Comparison of ENCODE assay signal across 9 mouse cellular contexts in genomic region chr8:117282141-117282950, GRCm38 (mm10). TPM values are rescaled to one million over a fixed set of nuclear protein-coding genes. Genes with fewer than 3 reads are reported as not detected.
DNase-seq lines count a peak whose midpoint lies in the region; ATAC-seq and TF ChIP-seq lines count a peak whose summit lies in the region.
"Had no signal": no experiment of that assay in that cellular context is flagged by ENCODE, and none has a peak within 500 bp of the region (broad histone marks: within the 10 kb centered on the region; RNA-seq: fewer than 3 reads in every experiment).

No protein-coding gene starts in this region.

- H3K27me3 ChIP-seq in midbrain, embryonic 10.5 days (ENCODE audit: low read depth, poor library complexity, severe bottlenecking), result no peaks in the 10 kb centered on the region
- H3K27me3 ChIP-seq in midbrain, embryonic 13.5 days, result no peaks in the 10 kb centered on the region
- H3K27me3 ChIP-seq in embryonic facial prominence, embryonic 15.5 days, result no peaks in the 10 kb centered on the region
- H3K27me3 ChIP-seq in kidney, postnatal 0 days (ENCODE audit: insufficient read depth, low read length), result no peaks in the 10 kb centered on the region
- H3K27me3 ChIP-seq: neural tube, embryonic 13.5 days had no signal

- H3K27ac ChIP-seq in midbrain, embryonic 10.5 days (replicated peaks), result peak overlapping the region; percentile 67
- no peak overlapping the region; the same call in 1 of the 2 replicates for H3K27ac ChIP-seq in midbrain, embryonic 13.5 days
- peak overlapping the region; percentile 30 for H3K27ac ChIP-seq in embryonic facial prominence, embryonic 15.5 days (replicated peaks)
- peak overlapping the region; percentile 65 for H3K27ac ChIP-seq in kidney, postnatal 0 days
- H3K27ac ChIP-seq: neural tube, embryonic 13.5 days had no signal

- DNase-seq in midbrain, embryonic 10.5 days (ENCODE audit: low spot score), result no peak
- peak; percentile 56 for DNase-seq in kidney, postnatal 0 days (ENCODE audit: low spot score)
- no peak for DNase-seq in layer of hippocampus, postnatal 10 days (ENCODE audit: low spot score in 2 of 2)
- no peak for DNase-seq in layer of hippocampus, postnatal 14 days (ENCODE audit: low spot score in 2 of 2)
- no peak for DNase-seq in urinary bladder, postnatal 36 days (ENCODE audit: low spot score in 2 of 2)

- H3K4me3 ChIP-seq in midbrain, embryonic 10.5 days, result no peak overlapping the region
- H3K4me3 ChIP-seq in midbrain, embryonic 13.5 days (replicated peaks), result no peak overlapping the region
- no peak overlapping the region for H3K4me3 ChIP-seq in embryonic facial prominence, embryonic 15.5 days (replicated peaks)
- H3K4me3 ChIP-seq in kidney, postnatal 0 days (replicated peaks; ENCODE audit: low read depth, low read length), result no peak overlapping the region
- H3K4me3 ChIP-seq: neural tube, embryonic 13.5 days had no signal

- TF ChIP-seq CTCF in kidney, postnatal 0 days (IDR thresholded peaks at IDR 0.05; ENCODE audit: low read depth), result peak; percentile 41

- H3K4me1 ChIP-seq in midbrain, embryonic 10.5 days, result peaks cover 65% of the 10 kb centered on the region
- peaks cover 65% of the 10 kb centered on the region for H3K4me1 ChIP-seq in midbrain, embryonic 13.5 days (replicated peaks)
- H3K4me1 ChIP-seq in embryonic facial prominence, embryonic 15.5 days, result peaks cover 60% of the 10 kb centered on the region
- H3K4me1 ChIP-seq in kidney, postnatal 0 days (replicated peaks; ENCODE audit: insufficient read depth, low read length), result peaks cover 17% of the 10 kb centered on the region; the same call in 1 of the 2 replicates

- no peak overlapping the region for H3K4me2 ChIP-seq in midbrain, embryonic 13.5 days (replicated peaks)
- no peak overlapping the region for H3K4me2 ChIP-seq in embryonic facial prominence, embryonic 15.5 days (replicated peaks)
- H3K4me2 ChIP-seq in kidney, postnatal 0 days (ENCODE audit: low read length), result peak overlapping the region; percentile 33
- H3K4me2 ChIP-seq: neural tube, embryonic 13.5 days had no signal

- 78% methylated on average over 17 of the region's 17 CpGs for WGBS in midbrain, embryonic 10.5 days
- WGBS in midbrain, embryonic 13.5 days, result 70% methylated on average over 17 of the region's 17 CpGs
- WGBS in embryonic facial prominence, embryonic 15.5 days, result 57% methylated on average over 17 of the region's 17 CpGs
- 37% methylated on average over 17 of the region's 17 CpGs for WGBS in kidney, postnatal 0 days

- ATAC-seq in midbrain, embryonic 13.5 days, result no peak
- no peak for ATAC-seq in embryonic facial prominence, embryonic 15.5 days (ENCODE audit: insufficient number of reproducible peaks, low FRiP score, low TSS enrichment, low read depth)
- no peak for ATAC-seq in kidney, postnatal 0 days (replicated peaks; ENCODE audit: low FRiP score, low read depth)
- peak; percentile 29; the same call in 1 of the 2 replicates for ATAC-seq in megakaryocyte-erythroid progenitor cell, adult 5-6 weeks (replicated peaks; ENCODE audit: low FRiP score, low TSS enrichment, poor library complexity, severe bottlenecking)

- H3K36me3 ChIP-seq in midbrain, embryonic 10.5 days, result peaks cover 30% of the 10 kb centered on the region
- H3K36me3 ChIP-seq in midbrain, embryonic 13.5 days, result peaks cover 20% of the 10 kb centered on the region
- H3K36me3 ChIP-seq in embryonic facial prominence, embryonic 15.5 days, result peaks cover 10% of the 10 kb centered on the region; the same call in 1 of the 2 replicates
- H3K36me3 ChIP-seq in kidney, postnatal 0 days (ENCODE audit: insufficient read depth, low read length), result peaks cover 13% of the 10 kb centered on the region; the same call in 1 of the 2 replicates

- H3K9me3 ChIP-seq in midbrain, embryonic 10.5 days (replicated peaks), result peaks cover 5% of the 10 kb centered on the region; the same call in 1 of the 2 replicates
- H3K9me3 ChIP-seq in midbrain, embryonic 13.5 days, result no peaks in the 10 kb centered on the region
- no peaks in the 10 kb centered on the region for H3K9me3 ChIP-seq in embryonic facial prominence, embryonic 15.5 days (replicated peaks)
- no peaks in the 10 kb centered on the region for H3K9me3 ChIP-seq in kidney, postnatal 0 days (replicated peaks; ENCODE audit: low read length)
- H3K9me3 ChIP-seq: neural tube, embryonic 13.5 days had no signal

- no peak overlapping the region for H3K9ac ChIP-seq in midbrain, embryonic 13.5 days (replicated peaks)
- H3K9ac ChIP-seq in embryonic facial prominence, embryonic 15.5 days, result no peak overlapping the region
- H3K9ac ChIP-seq in kidney, postnatal 0 days (ENCODE audit: low read depth, low read length), result no peak overlapping the region
- H3K9ac ChIP-seq: neural tube, embryonic 13.5 days had no signal

RNA-seq across cellular contexts. Expression of gene Cmip, which starts 25.5 kb away (rescaled TPM):
- polyA plus RNA-seq in midbrain, embryonic 10.5 days (2016; fragmentation: Nextera tagmentation; extraction: Ambion mirVana), result 9.3 and 11.2 TPM in 2 replicates
- 65.3 and 71.7 TPM in 2 replicates for polyA plus RNA-seq in midbrain, embryonic 13.5 days (2015; fragmentation: Nextera tagmentation; extraction: Ambion mirVana)
- polyA plus RNA-seq in embryonic facial prominence, embryonic 15.5 days (2015; fragmentation: Nextera tagmentation; extraction: Ambion mirVana), result 25.9 and 27.7 TPM in 2 replicates
- 31.3 and 36.8 TPM in 2 replicates for polyA plus RNA-seq in kidney, postnatal 0 days (2015; fragmentation: Nextera tagmentation; extraction: Ambion mirVana)
- 40.2 and 60.7 TPM in 2 replicates for total RNA-seq in megakaryocyte-erythroid progenitor cell, adult 5-6 weeks (2014; fragmentation: Nextera tagmentation)
- 9.3 and 9.6 TPM in 2 replicates for total RNA-seq in megakaryocyte-erythroid progenitor cell, adult 5-6 weeks (2017)
- total RNA-seq in layer of hippocampus, postnatal 10 days (2021), result 100 to 1,000 TPM; 338 to 353 TPM
- 100 to 1,000 TPM; 330 to 332 TPM for total RNA-seq in layer of hippocampus, postnatal 14 days (2021)
